Mouse (Mus musculus) fat pad, adult 2 months (tissue): ENCODE data around the gene Ccnb2.

ENCODE experiments used
- DNase-seq: peaks from one replicate; pipeline ENCODE4 v3.0.0-alpha.2; 2011; ENCODE audit warnings: low read depth, low spot score; ENCODE audit errors: extremely low read depth

Gene Ccnb2

DNA sequence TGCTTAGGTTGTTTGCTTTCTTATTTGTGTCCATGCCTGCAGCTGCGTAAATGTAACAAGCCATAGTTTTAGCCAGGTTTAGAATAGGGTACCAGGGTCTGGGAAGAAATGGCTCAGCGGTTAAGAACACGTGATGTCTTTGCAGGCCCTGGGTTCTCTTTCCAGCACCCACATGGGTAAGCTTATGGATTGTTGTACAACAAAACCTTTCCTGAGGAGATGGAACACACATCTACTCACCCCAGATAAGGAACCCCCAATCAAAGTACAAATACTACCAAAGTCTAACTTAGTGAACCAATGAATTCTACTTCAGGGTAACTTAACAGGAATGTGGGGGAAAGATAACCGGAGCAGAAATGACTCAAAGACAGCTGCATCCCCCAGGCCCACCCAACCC is 36.9 kb downstream of the Ccnb2 start:
- no peak for DNase-seq

DNA sequence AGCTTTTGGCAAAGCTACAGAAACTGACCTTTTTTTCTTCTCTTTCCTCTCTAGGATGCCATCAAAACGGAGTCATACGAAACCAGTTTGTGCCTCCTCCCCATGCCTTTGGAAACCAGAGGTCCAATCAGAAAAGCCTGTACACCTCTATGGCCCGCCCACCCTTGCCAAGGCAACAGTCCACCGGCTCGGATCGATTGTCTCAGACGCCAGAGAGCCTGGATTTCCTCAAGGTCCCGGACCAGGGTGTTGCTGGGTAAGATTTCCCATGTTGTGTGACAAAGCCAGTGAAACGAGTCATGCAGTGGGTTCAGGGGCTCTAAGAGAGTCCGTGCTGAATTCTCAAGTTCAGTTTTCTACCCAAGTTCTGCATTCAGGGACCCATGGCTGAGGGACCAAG is 37.6 kb downstream of the Ccnb2 start:
- DNase-seq, result no peak

DNA sequence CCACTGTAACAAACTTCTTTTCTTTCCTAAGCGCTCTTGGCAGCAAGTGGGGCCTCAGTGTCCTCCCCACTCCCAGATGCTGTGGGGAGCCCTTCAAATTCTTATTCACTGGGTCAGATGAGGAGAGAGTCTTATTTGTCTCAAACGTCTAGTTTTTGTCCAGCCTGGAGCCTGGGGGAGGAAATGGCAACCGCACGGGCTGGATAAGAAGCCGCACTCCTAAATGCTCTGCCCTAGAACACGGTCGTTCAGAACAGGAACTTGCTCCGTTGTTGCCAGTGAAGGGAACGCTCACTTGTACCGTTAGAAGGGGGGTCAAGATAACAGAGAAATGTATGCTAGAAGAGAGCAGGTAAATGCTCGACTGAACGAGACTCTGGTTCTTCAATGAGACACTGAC is 39.3 kb downstream of the Ccnb2 start:
- no peak for DNase-seq

DNA sequence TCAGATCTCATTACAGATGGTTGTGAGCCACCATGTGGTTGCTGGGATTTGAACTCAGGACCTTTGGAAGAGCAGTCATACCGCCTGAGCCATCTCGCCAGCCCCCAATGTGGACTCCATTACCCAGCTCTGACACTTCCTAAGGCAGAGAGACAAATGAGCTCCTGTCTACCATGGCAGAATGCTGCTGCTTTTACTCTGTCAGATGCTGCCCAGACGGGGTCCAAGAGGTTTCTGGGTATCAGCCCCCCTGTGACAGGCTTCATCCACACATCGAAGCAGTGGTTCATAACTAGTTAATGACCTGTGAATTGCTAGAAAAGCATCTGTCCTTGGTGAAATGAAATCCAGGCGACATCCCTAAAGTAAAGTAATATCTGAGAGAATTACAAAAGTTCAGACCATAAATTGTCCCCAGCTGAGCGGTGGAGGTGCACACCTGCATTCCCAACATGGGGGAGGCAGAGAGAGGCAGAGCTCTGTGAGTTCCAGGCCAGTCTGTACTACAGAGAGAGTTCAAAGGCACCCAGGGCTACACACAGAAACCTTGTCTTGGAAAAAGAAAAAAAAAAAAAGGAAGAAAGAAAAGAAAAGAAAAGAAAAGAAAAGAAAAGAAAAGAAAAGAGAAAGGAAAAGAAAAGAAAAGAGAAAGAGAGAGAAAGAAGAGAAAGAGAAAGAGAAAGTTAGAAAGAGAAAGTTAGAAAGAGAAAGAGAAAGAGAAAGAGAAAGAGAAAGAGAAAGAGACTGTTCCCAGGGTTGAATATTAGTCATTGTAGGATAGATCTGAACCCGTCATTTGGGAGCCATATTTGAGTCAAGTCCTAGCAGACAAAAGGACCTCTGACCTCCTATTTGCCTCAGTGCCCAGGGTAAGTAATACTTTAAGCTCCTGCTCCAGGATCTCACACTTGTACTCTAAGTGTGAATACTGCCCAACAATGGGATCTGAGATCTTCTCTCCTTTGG is 41.6 kb downstream of the Ccnb2 start:
- no peak for DNase-seq

DNA sequence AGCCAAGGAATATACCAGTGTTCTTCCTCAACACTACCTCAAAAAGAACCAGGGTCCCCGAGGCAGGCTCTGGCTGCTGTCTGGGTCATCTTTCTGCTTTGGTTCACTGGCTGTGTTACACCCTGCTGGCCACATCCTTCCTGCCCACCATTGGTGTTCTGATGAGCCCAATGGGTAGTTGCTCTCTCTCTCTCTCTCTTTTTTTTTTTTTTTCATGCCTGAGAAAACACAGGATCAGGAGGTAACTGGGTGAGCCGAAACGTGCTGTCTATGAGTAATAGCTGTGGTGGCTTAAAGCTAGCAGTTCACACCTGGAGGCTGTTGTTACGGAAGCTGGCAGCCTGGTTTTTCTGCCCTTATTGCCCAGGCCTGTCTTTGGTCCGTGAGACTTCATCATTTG is 49.7 kb downstream of the Ccnb2 start:
- DNase-seq, result peak; percentile 73

DNA sequence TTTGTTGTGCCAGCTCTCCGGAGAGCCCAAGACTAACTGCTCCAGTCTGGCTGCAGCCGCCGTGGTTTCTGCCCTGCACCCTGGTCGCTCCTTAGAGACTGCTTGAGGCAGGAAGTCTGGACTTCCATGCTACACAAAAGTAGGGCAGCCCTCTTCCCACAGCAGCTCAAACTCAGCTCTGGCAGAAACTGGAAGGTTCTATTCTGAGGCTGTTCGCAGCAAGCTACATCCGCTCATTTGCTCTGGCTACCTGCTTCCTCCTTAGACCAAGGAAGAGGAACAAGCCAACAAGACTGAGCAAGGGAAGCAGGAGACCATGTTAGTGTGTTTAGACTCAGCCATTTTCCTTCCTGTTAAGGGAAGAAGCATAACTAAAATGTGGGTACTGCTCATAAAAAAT is 54.4 kb downstream of the Ccnb2 start:
- DNase-seq, result no peak

DNA sequence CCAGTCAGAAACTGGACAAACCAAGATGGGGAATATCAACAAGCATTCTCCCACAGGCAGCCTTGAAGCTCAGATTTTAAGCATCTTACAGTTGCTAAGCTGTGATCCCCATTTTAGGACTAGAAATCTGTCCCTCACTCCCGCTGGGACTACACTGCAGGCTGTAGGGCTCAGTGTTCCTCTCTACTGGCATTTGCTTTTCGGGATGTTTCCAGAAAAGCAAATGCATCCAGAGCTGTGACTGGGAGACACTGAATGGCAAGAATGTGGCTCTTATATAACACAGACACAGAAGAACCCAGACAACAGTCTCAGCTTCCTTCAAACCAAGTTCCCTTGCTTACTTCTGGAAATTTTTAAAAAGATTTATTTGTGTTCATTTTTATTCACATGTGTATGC is 55.4 kb downstream of the Ccnb2 start:
- no peak for DNase-seq

DNA sequence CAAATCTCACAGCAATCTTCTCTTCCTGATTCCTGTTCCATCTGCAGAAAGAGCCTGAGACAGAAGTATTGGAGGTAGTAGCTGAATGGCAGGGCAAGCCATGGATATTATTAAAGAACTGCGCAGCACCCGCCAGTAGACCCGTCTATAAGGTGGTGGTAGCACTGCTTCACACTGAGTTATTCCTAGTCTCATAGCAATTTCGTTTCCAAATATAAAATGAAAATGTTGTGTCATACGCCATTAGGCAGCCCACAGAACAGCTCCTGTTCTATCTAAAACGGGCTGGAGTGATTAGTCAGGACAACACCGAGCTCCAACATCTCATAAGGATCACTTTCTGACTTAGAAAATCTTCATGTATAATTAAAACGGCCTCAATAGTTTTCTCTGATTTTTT is 56.6 kb downstream of the Ccnb2 start:
- no peak for DNase-seq

DNA sequence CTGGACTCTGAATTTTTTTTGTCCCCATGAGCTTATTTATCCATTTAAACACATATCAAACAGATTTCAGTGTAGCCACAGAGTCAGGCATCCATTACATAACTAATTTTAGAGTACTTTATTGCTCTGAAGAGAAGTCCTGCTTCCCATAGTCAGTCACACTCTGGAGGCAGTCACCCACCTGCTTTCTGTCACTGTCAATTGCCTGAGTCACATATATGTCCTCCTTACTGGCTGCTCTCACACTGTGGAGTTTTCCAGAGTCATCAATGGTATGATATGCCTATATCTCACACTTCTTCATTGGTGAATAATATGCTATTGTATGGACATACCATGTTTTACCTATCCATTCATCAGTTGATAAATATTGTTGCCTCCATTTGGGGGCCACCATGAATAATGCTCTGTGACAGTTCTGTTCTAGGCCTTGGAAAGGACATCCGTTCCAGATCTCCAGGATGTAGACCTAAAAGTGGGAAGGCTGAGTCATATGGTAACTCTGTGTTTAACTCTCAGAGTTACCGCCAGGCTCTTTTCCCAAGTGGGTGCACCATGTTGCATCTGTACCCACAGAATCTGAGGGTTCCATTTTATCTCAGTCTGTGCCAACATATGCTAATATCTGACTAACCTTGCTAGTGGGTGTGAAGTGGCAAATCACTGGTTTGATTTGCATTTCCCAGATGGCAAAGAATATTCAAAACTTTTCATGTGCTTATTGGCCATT is 61.8 kb downstream of the Ccnb2 start:
- no peak for DNase-seq
